Mouse (Mus musculus) cerebellum, adult 2 months (tissue): ENCODE measurements around the gene Plekhf1.
A peak's percentile ranks its signal among the peaks of the same experiment; 100 is the strongest.

ENCODE experiments used
- CTCF ChIP-seq: fragments of 200-500 bp; IDR thresholded peaks from 2 replicates; pipeline ENCODE4 v1.5.1; 2011; ENCODE audit warnings: low read depth, mild to moderate bottlenecking, control low read depth, low read length, moderate library complexity, borderline replicate concordance; ENCODE audit not compliant: insufficient read depth
- POLR2A ChIP-seq: fragments of 200-500 bp; IDR thresholded peaks from 2 replicates; pipeline ENCODE4 v1.6.1; 2011; ENCODE audit warnings: low read length, control low read depth, borderline replicate concordance; ENCODE audit not compliant: insufficient read depth

DNA sequence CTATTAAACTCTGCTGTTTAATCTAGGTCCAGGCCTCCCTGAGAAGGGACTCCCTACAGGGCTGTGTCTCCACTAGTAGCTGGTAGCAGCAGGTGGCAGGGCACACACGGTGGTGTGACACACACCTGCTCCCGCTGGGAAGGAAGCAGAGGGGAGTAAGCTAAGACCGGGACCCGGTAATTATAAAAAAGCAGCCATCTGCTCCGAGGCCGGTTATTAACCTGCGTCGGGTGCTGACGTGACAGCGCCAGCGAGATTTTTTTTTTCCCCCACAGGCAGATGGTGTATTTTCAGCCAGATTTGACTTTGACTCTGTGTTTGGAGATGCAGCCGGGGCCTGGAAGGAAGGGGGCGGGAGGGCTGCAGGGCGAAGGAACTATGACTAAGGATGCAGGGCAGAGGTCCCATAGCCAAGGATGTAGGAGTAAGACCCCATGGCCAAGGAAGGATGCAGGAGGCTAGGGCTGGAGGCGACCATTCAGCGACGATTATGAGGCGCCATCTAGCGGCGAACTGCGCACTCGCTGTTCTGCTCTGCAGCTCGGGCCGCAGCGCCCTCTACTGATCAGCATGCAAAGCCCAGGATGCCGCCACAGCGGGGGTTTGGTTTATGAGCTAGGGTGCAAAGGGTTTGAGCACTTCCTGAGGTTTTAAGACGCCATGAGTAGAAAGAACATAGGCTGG, 27.1 kb downstream of the Plekhf1 start:
- TF ChIP-seq CTCF (peak; percentile 100), POLR2A (0 out of 2 replicates have a peak, but pooled peaks have one; percentile 3)
